Mouse (Mus musculus) liver, embryonic 14.5 days (tissue): Measurements from ENCODE around the gene Slc23a4. TPM values are rescaled to one million over a fixed set of nuclear protein-coding genes. Genes with fewer than 3 reads are reported as not detected.

ENCODE experiments used
- ATAC-seq: fragments of 200-750 bp; cut with Nextera tagmentation; 2 replicates; pipeline ENCODE4 v1.8.0; 2017; ENCODE audit warnings: moderate number of reproducible peaks, mild to moderate bottlenecking, moderate library complexity; ENCODE audit not compliant: insufficient read depth
- DNase-seq, 3 experiments: peaks; one replicate each; pipeline ENCODE4 v3.0.0-alpha.2; 2012 to 2013; ENCODE audit warnings: low read depth in 3 of 3, low spot score in 3 of 3
- H3K27ac ChIP-seq: fragments of 300-500 bp; sonication (generic); 2 replicates; pipeline ENCODE4 v1.5.1; 2014; ENCODE audit warnings: moderate library complexity, mild to moderate bottlenecking, control low read depth, inconsistent platforms
- H3K27me3 ChIP-seq: fragments of 300-500 bp; sonication (generic); 2 replicates; pipeline ENCODE4 v1.6.1; 2014; ENCODE audit warnings: mild to moderate bottlenecking, low read length, moderate library complexity; ENCODE audit not compliant: control insufficient read depth, insufficient read depth
- H3K36me3 ChIP-seq: fragments of 300-500 bp; sonication (generic); replicated peaks from 2 replicates; pipeline ENCODE4 v1.6.1; 2014; ENCODE audit warnings: low read depth; ENCODE audit not compliant: control insufficient read depth, insufficient read depth
- H3K4me1 ChIP-seq, 2 experiments: fragments of 200-500 bp in 1 of 2; fragments of 300-500 bp in 1 of 2; sonication (generic) in 1 of 2; replicated peaks; 2 replicates each; pipeline ENCODE4 v1.6.1; 2012 to 2014; ENCODE audit warnings: antibody characterized with exemption in 1 of 2, inconsistent platforms in 1 of 2, low read length in 1 of 2; ENCODE audit not compliant: control insufficient read depth in 2 of 2, insufficient read depth in 2 of 2
- H3K4me2 ChIP-seq: fragments of 300-500 bp; sonication (generic); 2 replicates; pipeline ENCODE4 v1.6.1; 2014; ENCODE audit warnings: low read depth, mild to moderate bottlenecking, control low read depth, moderate library complexity
- H3K4me3 ChIP-seq, 2 experiments: fragments of 200-500 bp in 1 of 2; fragments of 300-500 bp in 1 of 2; sonication (generic) in 1 of 2; 2 replicates each; pipeline ENCODE4 v1.5.1; 2012 to 2014; ENCODE audit warnings: low read depth in 2 of 2, low read length in 2 of 2, mild to moderate bottlenecking in 2 of 2, control low read depth in 1 of 2, inconsistent platforms in 1 of 2, moderate library complexity in 1 of 2; ENCODE audit not compliant: insufficient read depth in 1 of 2
- H3K9ac ChIP-seq: fragments of 300-500 bp; sonication (generic); replicated peaks from 2 replicates; pipeline ENCODE4 v1.6.1; 2014; ENCODE audit warnings: mild to moderate bottlenecking, control low read depth, moderate library complexity
- H3K9me3 ChIP-seq: fragments of 300-500 bp; sonication (generic); 2 replicates; pipeline ENCODE4 v1.6.1; 2016; ENCODE audit warnings: low read length, mixed read lengths; ENCODE audit not compliant: control insufficient read depth
- CTCF ChIP-seq: IDR thresholded peaks from 2 replicates; pipeline ENCODE4 v1.5.1; 2016; ENCODE audit warnings: antibody characterized with exemption, low read depth, control low read depth
- EP300 ChIP-seq: IDR thresholded peaks from 2 replicates; pipeline ENCODE4 v1.6.1; 2016; ENCODE audit warnings: antibody characterized with exemption, low read depth
- WGBS: fragments of 180-500 bp; shearing (Covaris S2); extraction: QIAGEN DNeasy Blood & Tissue Kit; methylation state at CpG from one replicate; pipeline ENCODE4 v1.1.7; 2014; ENCODE audit not compliant: insufficient replicate concordance; 5-methylcytosine and 5-hydroxymethylcytosine counted together
- polyA plus RNA-seq, 2 experiments: library from polyadenylated mRNA; depleted of rRNA in 1 of 2; stranded (reverse) in 1 of 2; unstranded in 1 of 2; fragments of >200 nt; fragmentation: Nextera tagmentation in 1 of 2; extraction: Ambion mirVana in 1 of 2; gene quantifications; 2 replicates each; pipeline versions ENCODE4 v1.2.1 to v1.2.3; 2012 to 2014

The Slc23a4 gene
- polyA plus RNA-seq, 2 experiments, result 0.06 to 0.17 TPM

GRCm38 (mm10) chr6:35002261-35002669 is 14.1 kb upstream of the Slc23a4 start:
- H3K4me2 ChIP-seq, result no peak overlapping the region
- DNase-seq (no peak), ATAC-seq (no peak)
- no peak for TF ChIP-seq CTCF
- no peak for TF ChIP-seq EP300
- WGBS, result 69% methylated on average over 18 of the region's 18 CpGs
- no peaks in the 10 kb centered on the region for H3K36me3 ChIP-seq
- H3K27ac ChIP-seq, result no peak overlapping the region
- H3K4me3 ChIP-seq, result no peak overlapping the region
- no peaks in the 10 kb centered on the region for H3K4me1 ChIP-seq
- no peaks in the 10 kb centered on the region for H3K9me3 ChIP-seq
- H3K9ac ChIP-seq, result no peak overlapping the region
- no peaks in the 10 kb centered on the region for H3K27me3 ChIP-seq

GRCm38 (mm10) chr6:34999101-34999500 is 10.9 kb upstream of the Slc23a4 start:
- 31% methylated on average over 4 of the region's 4 CpGs for WGBS
- ATAC-seq, result no peak
- Histone ChIP-seq H3K27me3 (no peaks in the 10 kb centered on the region), H3K9me3 (no peaks in the 10 kb centered on the region), H3K27ac (no peak overlapping the region), H3K4me3 (no peak overlapping the region), H3K4me2 (no peak overlapping the region), H3K4me1 (peaks cover 0 to 7% of the 10 kb centered on the region in 2 experiments; a peak in 2 of 4 replicates), H3K9ac (no peak overlapping the region), H3K36me3 (no peaks in the 10 kb centered on the region)
- TF ChIP-seq EP300, result no peak
- peak; percentile 21; the same call in 1 of the 2 replicates for TF ChIP-seq CTCF
- no peak for DNase-seq

GRCm38 (mm10) chr6:34996496-34996895 is 8.3 kb upstream of the Slc23a4 start:
- Histone ChIP-seq H3K4me2 (no peak overlapping the region), H3K4me3 (no peak overlapping the region), H3K27me3 (no peaks in the 10 kb centered on the region), H3K27ac (no peak overlapping the region), H3K4me1 (peaks cover 0 to 7% of the 10 kb centered on the region in 2 experiments; a peak in 2 of 4 replicates), H3K9me3 (no peaks in the 10 kb centered on the region), H3K36me3 (no peaks in the 10 kb centered on the region), H3K9ac (no peak overlapping the region)
- 51% methylated on average over 4 of the region's 4 CpGs for WGBS
- ATAC-seq (no peak), DNase-seq (no peak)
- TF ChIP-seq CTCF (no peak), EP300 (no peak)

GRCm38 (mm10) chr6:34995265-34995681 is 7.1 kb upstream of the Slc23a4 start:
- ATAC-seq (peak; percentile 77), DNase-seq (peak; percentile 50 to 64 (median 61))
- Histone ChIP-seq H3K9ac (no peak overlapping the region; the same call in 1 of the 2 replicates), H3K27me3 (no peaks in the 10 kb centered on the region), H3K4me3 (peak overlapping the region; percentile 23 to 35; a peak in 2 of 4 replicates), H3K36me3 (no peaks in the 10 kb centered on the region), H3K4me1 (peaks cover 0 to 7% of the 10 kb centered on the region in 2 experiments; a peak in 2 of 4 replicates), H3K4me2 (peak overlapping the region; percentile 62), H3K27ac (no peak overlapping the region), H3K9me3 (no peaks in the 10 kb centered on the region)
- WGBS, result 4% methylated on average over 13 of the region's 13 CpGs
- TF ChIP-seq CTCF, result peak; percentile 90
- no peak for TF ChIP-seq EP300

- H3K9me3 ChIP-seq, result no peaks in the 10 kb centered on the region
- DNase-seq, result peak in 1 of 3 experiments; percentile 11
- 18% methylated on average over 5 of the region's 5 CpGs for WGBS
- peak overlapping the region in 1 of 2 experiments; percentile 35; a peak in 1 of 4 replicates for H3K4me3 ChIP-seq
- peak; percentile 48; the same call in 1 of the 2 replicates for ATAC-seq
- H3K27ac ChIP-seq, result no peak overlapping the region
- TF ChIP-seq EP300 (no peak), CTCF (no peak)
- no peak overlapping the region for H3K9ac ChIP-seq
- H3K4me2 ChIP-seq, result peak overlapping the region; percentile 62
- peaks cover 0 to 7% of the 10 kb centered on the region in 2 experiments; a peak in 2 of 4 replicates for H3K4me1 ChIP-seq
- no peaks in the 10 kb centered on the region for H3K27me3 ChIP-seq
- H3K36me3 ChIP-seq, result no peaks in the 10 kb centered on the region
Observed at GRCm38 (mm10) chr6:34994692-34995091, 6.5 kb upstream of the Slc23a4 start.
